Mouse (Mus musculus) forebrain, embryonic 11.5 days (tissue): ENCODE results near the gene Lamp1. TPM values are rescaled to one million over a fixed set of nuclear protein-coding genes. Genes with fewer than 3 reads are reported as not detected.

Experiments used
- ATAC-seq: fragments of 200-750 bp; cut with Nextera tagmentation; replicated peaks from 2 replicates; pipeline ENCODE4 v1.8.0; 2017; ENCODE audit warnings: moderate TSS enrichment; ENCODE audit not compliant: low FRiP score
- DNase-seq: peaks from one replicate; pipeline ENCODE4 v3.0.0-alpha.2; 2017; ENCODE audit warnings: low spot score
- H3K27ac ChIP-seq: fragments of 300-500 bp; sonication (generic); 2 replicates; pipeline ENCODE4 v1.5.1; 2014; ENCODE audit warnings: low read depth, low read length
- H3K27me3 ChIP-seq: fragments of 300-500 bp; sonication (generic); 2 replicates; pipeline ENCODE4 v1.6.1; 2014; ENCODE audit warnings: mild to moderate bottlenecking, low read length, mixed read lengths; ENCODE audit not compliant: control insufficient read depth, insufficient read depth
- H3K36me3 ChIP-seq: fragments of 300-500 bp; sonication (generic); 2 replicates; pipeline ENCODE4 v1.6.1; 2014; ENCODE audit warnings: mild to moderate bottlenecking, low read length, moderate library complexity, mixed read lengths; ENCODE audit not compliant: control insufficient read depth, insufficient read depth
- H3K4me1 ChIP-seq: fragments of 300-500 bp; sonication (generic); replicated peaks from 2 replicates; pipeline ENCODE4 v1.6.1; 2014; ENCODE audit warnings: low read length, mixed read lengths; ENCODE audit not compliant: control insufficient read depth, insufficient read depth
- H3K4me2 ChIP-seq: fragments of 300-500 bp; sonication (generic); 2 replicates; pipeline ENCODE4 v1.6.1; 2014; ENCODE audit warnings: low read depth, mild to moderate bottlenecking, low read length, moderate library complexity, mixed read lengths; ENCODE audit not compliant: severe bottlenecking
- H3K4me3 ChIP-seq: fragments of 300-500 bp; sonication (generic); 2 replicates; pipeline ENCODE4 v1.5.1; 2014; ENCODE audit warnings: low read depth, low read length
- H3K9ac ChIP-seq: fragments of 300-500 bp; sonication (generic); 2 replicates; pipeline ENCODE4 v1.6.1; 2014; ENCODE audit warnings: low read length
- H3K9me3 ChIP-seq: fragments of 300-500 bp; sonication (generic); 2 replicates; pipeline ENCODE4 v1.6.1; 2016; ENCODE audit warnings: low read length, mixed read lengths; ENCODE audit not compliant: control insufficient read depth
- WGBS: fragments of 180-500 bp; shearing (Covaris S2); extraction: QIAGEN DNeasy Blood & Tissue Kit; methylation state at CpG from one replicate; pipeline ENCODE4 v1.1.7; 2014; 5-methylcytosine and 5-hydroxymethylcytosine counted together
- polyA plus RNA-seq: library from polyadenylated mRNA; unstranded; fragments of >200 nt; fragmentation: Nextera tagmentation; extraction: Ambion mirVana; gene quantifications from 2 replicates; pipeline ENCODE4 v1.2.1, GENCODE M21; 2014

The Lamp1 gene
- 240 and 251 TPM in 2 replicates for polyA plus RNA-seq

DNA sequence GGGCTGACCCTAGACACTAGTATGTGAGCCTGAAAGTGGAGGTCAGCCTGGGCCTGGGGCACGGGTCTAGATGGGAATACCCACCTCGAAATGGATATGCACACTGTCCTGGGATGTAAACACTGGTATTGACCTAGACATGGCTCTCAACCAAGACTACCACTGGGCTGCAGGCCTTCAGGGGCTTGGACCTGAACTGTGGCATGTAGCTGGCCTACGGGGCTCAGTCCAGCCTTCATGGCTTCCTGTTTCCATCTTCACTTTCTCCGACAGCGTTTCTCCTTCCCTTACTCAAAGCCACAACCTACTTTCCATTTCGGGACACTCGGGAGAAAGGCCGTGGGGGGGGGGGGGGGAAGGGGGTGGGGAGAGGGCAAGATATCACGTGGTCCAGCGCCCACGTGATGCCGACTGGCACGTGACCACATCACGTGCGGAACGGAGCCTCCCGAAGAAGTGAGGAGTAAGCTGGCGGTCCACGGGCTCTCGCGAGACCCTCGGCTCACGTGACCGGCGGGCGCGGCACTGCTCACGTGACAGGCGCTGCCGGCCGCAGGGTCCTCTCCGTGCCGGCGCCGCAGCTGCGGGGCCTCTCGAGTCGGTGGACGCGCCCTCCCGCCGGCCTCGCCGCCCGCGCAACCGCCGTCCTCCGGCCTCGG, at the start of gene Lamp1:
Gene Lamp1, plus strand, starts transcription at position 444 of the 659 bp plus-strand sequence.
- Histone ChIP-seq H3K9ac (peak within 1 kb of the TSS; percentile 97), H3K4me1 (peaks cover 12% of the 10 kb centered on the region; the same call in 1 of the 2 replicates), H3K36me3 (no peaks in the 10 kb centered on the region), H3K9me3 (no peaks in the 10 kb centered on the region), H3K4me2 (peak within 1 kb of the TSS; percentile 84), H3K27me3 (no peaks in the 10 kb centered on the region), H3K27ac (0 out of 2 replicates have a peak within 1 kb of the TSS, but pooled peaks have one; percentile 41), H3K4me3 (peak within 1 kb of the TSS; percentile 100)
- ATAC-seq (peak; percentile 97), DNase-seq (peak; percentile 100)
- WGBS, result 1% methylated on average over 48 of the region's 50 CpGs

DNA sequence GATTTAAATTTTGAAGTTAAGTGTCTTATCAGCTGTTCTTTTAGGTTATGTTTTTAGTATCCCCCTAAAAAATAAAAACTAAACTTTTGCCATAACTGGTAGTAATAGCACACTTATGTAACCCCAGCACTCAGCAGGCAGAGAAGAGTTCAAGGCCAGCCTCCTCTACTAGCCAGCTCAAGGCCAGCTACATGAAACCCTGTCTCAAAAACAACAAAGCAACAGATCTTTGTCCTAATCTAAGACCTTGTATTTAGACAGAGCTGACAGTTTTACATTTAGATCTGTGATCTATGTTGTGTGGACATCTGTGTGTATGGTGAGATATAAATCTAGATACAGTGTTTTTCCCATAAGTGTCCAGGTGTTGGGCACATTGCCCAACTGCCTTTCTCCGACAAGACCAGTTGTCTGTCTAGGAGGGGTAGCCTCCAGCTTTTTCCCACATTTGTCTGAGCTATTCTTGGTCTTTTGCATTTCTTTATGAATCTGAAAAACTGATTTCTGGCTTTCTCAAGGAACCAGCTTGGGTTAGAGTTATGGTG, 49.5 kb upstream of the Lamp1 start:
- no peak overlapping the region for H3K4me2 ChIP-seq
- 94% methylated on average over 1 of the region's 1 CpGs for WGBS
- no peak for ATAC-seq
- no peak overlapping the region for H3K4me3 ChIP-seq
- H3K27me3 ChIP-seq, result no peaks in the 10 kb centered on the region
- H3K4me1 ChIP-seq, result no peaks in the 10 kb centered on the region; the same call in 1 of the 2 replicates
- H3K27ac ChIP-seq, result no peak overlapping the region
- no peaks in the 10 kb centered on the region for H3K9me3 ChIP-seq
- no peaks in the 10 kb centered on the region for H3K36me3 ChIP-seq
- H3K9ac ChIP-seq, result no peak overlapping the region
- no peak for DNase-seq

DNA sequence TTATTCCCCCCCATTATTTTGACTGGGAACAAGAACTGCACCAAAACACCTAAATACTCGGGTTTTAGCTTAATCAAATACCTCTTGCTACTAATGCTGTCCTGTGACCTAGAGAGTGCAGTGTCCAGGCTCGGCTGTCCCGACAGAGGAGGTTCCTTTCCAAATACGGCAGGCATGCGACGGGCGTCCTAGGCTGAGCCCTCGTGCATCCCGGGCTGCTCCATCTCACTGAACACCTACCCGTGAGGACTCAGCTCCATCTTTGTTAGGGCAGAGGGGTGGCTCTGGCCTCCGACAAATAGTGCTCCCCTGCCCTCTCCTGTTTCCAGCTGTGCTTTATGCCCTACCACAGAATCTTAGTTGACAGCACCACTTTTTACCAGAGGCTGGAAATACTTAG, 47.0 kb upstream of the Lamp1 start:
- H3K27me3 ChIP-seq, result no peaks in the 10 kb centered on the region
- H3K9ac ChIP-seq, result no peak overlapping the region
- no peak overlapping the region for H3K27ac ChIP-seq
- DNase-seq (no peak), ATAC-seq (no peak)
- WGBS, result 90% methylated on average over 11 of the region's 11 CpGs
- no peaks in the 10 kb centered on the region; the same call in 1 of the 2 replicates for H3K36me3 ChIP-seq
- no peak overlapping the region for H3K4me2 ChIP-seq
- H3K4me3 ChIP-seq, result no peak overlapping the region
- H3K9me3 ChIP-seq, result no peaks in the 10 kb centered on the region
- H3K4me1 ChIP-seq, result no peaks in the 10 kb centered on the region

DNA sequence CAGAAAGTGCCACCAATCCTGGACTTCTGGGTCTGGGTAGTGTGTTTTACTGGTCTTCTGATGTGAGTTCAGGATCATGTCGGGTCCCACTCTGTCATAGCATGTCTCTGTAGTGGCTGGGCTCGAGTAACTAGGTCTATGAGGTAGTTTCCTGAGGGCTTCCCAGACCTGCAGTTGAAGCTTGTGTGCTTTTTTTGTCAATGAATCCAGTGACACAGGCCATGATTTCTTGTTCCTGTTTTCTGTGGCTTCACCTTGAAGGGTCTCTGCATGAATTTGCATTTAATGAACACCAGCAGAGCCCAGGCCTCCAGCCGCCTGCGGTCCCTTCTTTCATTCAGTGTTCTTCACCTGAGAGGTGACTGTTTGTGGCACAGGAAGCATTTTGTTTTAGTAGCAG, 45.7 kb upstream of the Lamp1 start:
- Histone ChIP-seq H3K4me1 (no peaks in the 10 kb centered on the region), H3K9ac (no peak overlapping the region), H3K9me3 (no peaks in the 10 kb centered on the region), H3K4me3 (no peak overlapping the region), H3K27me3 (no peaks in the 10 kb centered on the region), H3K36me3 (no peaks in the 10 kb centered on the region; the same call in 1 of the 2 replicates), H3K4me2 (no peak overlapping the region), H3K27ac (no peak overlapping the region)
- 95% methylated on average over 4 of the region's 4 CpGs for WGBS
- ATAC-seq (no peak), DNase-seq (no peak)

DNA sequence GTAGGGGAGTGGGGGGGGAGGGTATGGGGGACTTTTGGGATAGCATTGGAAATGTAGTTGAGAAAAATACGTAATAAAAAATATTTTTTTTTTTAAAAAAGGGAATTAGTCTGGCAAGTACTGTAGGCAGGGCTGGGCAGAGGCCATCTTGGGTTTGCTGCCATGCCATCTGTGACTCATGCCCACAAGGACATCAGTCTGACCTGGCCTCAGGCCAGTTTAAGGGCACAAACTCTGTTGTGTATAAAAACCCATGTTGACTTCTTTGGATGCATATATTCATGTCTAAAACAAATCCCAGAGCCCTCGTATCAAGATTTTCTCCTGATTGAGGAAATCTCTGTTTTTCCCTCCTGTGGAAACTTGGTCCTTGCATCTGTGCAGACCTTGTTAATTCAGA, 41.9 kb upstream of the Lamp1 start:
- Histone ChIP-seq H3K4me3 (no peak overlapping the region), H3K9me3 (no peaks in the 10 kb centered on the region), H3K9ac (no peak overlapping the region), H3K36me3 (no peaks in the 10 kb centered on the region; the same call in 1 of the 2 replicates), H3K4me2 (no peak overlapping the region), H3K27me3 (no peaks in the 10 kb centered on the region), H3K4me1 (no peaks in the 10 kb centered on the region), H3K27ac (no peak overlapping the region)
- 96% methylated on average over 2 of the region's 2 CpGs for WGBS
- DNase-seq (no peak), ATAC-seq (no peak)

DNA sequence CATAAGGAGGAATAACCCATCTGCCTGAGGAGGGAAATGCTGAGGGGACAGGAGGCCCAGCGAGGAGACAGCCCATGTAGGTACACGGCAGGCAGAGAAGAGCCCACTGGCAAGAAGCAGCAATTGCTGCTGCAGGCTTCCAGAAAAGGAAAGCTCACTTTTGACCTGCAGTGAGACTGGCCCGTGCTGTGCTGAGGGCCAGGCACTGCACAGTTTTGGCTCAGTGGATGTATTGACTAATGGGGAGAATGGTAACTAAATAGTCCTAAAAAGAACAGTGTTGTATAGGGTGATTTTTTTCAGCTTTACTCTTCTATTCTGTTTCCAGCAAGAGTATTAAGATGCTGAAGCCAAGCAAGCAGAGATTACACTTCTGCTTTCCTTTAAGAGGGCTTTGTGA, 40.4 kb upstream of the Lamp1 start:
- 88% methylated on average over 3 of the region's 3 CpGs for WGBS
- H3K4me1 ChIP-seq, result no peaks in the 10 kb centered on the region
- no peak for DNase-seq
- H3K27ac ChIP-seq, result no peak overlapping the region
- no peak for ATAC-seq
- H3K27me3 ChIP-seq, result no peaks in the 10 kb centered on the region
- H3K9me3 ChIP-seq, result no peaks in the 10 kb centered on the region
- no peaks in the 10 kb centered on the region; the same call in 1 of the 2 replicates for H3K36me3 ChIP-seq
- H3K4me2 ChIP-seq, result no peak overlapping the region
- no peak overlapping the region for H3K4me3 ChIP-seq
- H3K9ac ChIP-seq, result no peak overlapping the region

DNA sequence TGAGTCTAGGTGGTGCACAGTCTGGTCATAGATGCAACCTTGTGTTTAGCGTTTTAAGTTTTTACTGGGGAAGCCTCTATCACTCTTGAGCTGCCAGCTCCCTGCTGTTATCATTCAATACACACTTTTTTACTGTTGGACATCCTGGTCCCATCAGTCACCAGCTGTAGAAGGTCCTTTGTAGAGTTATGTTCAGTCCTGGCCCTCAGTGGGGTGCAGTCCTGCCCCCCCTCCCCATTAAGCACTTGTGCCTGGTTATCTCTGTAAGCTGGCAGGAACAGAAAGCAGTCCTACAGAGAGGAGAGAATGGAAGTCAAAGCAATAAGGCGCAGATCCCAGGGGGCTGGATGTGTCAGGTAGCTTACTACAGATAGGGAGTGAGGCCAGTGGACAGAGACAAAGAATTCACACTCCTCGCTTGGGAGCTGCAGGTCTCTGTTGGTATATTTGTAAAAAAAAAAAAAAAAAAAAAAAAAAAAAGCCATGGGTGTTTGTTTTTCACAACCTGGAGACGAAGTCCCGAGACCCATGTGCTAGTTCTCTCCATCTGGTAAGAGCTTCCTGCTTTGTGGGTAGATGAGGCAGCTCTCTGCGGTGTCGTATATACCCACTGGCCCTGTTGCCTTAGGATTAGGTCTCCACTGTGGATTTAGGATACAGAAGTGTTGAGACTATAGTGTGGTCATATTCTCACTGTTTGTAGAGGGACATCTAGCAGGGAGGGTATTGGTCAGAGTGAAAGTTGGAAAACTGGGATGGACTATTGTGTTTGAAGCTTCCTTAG, 37.9 kb upstream of the Lamp1 start:
- peaks cover 2% of the 10 kb centered on the region for H3K36me3 ChIP-seq

DNA sequence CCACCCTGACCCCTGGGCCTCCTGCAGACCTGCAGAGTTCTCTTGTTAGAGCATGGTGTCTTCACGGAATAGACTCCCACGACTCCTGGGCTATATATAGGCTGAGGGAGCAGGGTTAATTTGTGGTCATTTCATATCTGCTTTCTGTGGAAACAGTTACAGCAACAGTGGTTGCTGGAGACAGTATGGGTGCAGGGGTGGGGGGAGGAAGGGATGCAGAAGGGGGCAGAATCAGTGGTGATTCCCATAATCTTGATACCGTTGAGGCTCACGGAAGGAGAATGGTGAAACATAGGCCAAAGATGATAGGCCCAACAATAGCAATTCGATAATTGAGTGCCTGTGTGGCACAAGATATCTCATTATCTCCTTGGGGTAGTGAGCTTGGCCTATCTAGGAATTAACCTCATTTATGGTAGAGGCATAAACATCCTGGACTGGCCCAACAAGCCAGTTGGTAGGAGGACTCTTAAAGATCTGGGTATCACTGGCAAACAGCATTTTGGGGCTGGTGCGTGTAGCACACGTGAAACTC, 36.0 kb upstream of the Lamp1 start:
- Histone ChIP-seq H3K9ac (no peak overlapping the region), H3K4me3 (no peak overlapping the region), H3K27me3 (no peaks in the 10 kb centered on the region), H3K9me3 (no peaks in the 10 kb centered on the region), H3K4me1 (no peaks in the 10 kb centered on the region), H3K27ac (no peak overlapping the region), H3K36me3 (peaks cover 2% of the 10 kb centered on the region), H3K4me2 (no peak overlapping the region)
- DNase-seq, result no peak
- 97% methylated on average over 7 of the region's 7 CpGs for WGBS
- no peak for ATAC-seq

More for the DNA sequence above, 37.9 kb upstream of the Lamp1 start:
- no peak overlapping the region for H3K4me2 ChIP-seq
- no peaks in the 10 kb centered on the region for H3K4me1 ChIP-seq
- no peak for ATAC-seq
- H3K9me3 ChIP-seq, result no peaks in the 10 kb centered on the region
- no peaks in the 10 kb centered on the region for H3K27me3 ChIP-seq
- no peak overlapping the region for H3K27ac ChIP-seq
- no peak overlapping the region for H3K4me3 ChIP-seq
- no peak overlapping the region for H3K9ac ChIP-seq
- DNase-seq, result no peak
- 93% methylated on average over 7 of the region's 7 CpGs for WGBS
